Mouse (Mus musculus): ENCODE data around the gene Hsd11b1.

Hsd11b1 gene

GRCm38 (mm10) chr1:193243571-193244193, 20.2 kb downstream of the Hsd11b1 start:
- no peak for DNase-seq (ENCODE audit: low spot score)

DNA sequence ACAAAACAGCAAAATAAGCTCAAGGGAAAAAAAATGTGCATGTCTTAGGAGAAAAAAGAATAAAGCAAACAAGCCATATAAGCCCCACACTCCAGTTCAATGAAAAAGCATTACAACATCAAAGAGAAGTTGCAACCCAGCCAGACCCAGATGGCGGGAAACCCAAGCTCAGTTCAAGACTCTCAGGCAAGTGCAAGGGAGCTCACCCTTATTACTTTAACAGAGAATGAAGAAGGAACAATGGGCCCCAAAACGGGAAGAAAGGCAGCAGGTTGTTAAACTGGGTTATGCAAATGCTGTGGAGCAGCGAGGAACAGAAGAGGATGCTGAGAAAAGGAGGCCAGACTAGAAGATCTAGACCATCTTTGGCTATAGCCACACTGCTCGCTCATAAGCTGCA, 21.0 kb downstream of the Hsd11b1 start:
- DNase-seq (ENCODE audit: low spot score) = no peak

- DNase-seq (ENCODE audit: low spot score) = no peak
These were observed 21.6 kb downstream of the Hsd11b1 start for GRCm38 (mm10) chr1:193242238-193242637.

DNA sequence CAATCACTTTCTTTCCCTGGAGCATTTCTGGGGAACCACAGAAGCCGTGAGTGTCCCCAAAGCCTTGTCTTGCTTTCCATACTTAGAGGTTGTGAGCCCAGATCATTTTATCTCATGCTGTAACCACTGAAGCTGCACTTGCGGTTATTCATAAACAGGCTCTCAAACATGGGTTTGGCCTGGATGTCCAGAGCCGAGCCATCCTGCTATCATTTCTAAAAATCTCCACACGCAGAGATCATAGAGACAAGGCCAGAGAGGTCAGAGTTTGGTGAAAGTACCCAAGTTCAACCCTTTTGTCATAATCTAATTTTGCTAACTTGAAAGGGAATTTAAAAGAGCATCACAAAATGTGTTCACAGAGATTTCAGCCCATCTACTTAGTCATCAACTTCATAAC, 22.4 kb downstream of the Hsd11b1 start:
- no peak for DNase-seq (ENCODE audit: low spot score)

DNA sequence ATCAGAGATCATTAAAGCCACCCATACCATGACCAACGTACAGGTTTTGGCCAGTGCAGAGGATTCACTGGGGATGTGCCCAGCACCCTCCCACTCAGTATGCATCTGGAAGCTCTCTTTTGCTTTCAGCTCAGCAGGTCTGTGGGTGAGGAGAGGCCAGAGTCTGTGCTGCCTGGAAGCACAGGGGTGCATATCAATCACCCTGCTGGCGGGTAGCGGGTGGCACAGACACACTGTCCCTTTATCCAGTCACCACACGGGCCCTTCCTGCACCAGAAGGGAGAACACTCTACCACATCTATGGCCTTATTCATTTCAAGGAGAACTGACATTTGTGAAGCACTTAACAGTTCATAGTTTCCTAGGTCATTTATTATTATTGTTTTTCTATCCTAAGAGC, 25.4 kb downstream of the Hsd11b1 start:
- no peak for DNase-seq (ENCODE audit: low spot score)

DNA sequence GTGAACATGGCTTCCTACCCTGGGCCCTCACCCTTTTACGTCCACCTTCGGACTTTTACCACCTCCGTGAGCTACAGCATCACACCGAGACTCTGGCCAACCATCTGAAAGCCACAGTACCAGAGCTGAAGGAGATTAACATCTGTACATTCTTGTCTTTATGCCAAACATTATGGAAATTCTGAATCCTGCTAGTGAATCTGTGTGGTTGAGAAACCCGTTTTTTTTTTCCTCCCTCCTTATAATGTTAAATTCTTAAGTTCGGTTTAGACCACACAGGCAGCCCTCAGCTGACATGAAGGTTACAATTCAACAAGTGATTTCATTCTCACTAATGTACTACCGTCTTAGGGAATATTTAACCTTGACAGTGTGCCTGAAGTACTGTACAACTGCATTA, 28.9 kb downstream of the Hsd11b1 start:
- no peak for DNase-seq (ENCODE audit: low spot score)

DNA sequence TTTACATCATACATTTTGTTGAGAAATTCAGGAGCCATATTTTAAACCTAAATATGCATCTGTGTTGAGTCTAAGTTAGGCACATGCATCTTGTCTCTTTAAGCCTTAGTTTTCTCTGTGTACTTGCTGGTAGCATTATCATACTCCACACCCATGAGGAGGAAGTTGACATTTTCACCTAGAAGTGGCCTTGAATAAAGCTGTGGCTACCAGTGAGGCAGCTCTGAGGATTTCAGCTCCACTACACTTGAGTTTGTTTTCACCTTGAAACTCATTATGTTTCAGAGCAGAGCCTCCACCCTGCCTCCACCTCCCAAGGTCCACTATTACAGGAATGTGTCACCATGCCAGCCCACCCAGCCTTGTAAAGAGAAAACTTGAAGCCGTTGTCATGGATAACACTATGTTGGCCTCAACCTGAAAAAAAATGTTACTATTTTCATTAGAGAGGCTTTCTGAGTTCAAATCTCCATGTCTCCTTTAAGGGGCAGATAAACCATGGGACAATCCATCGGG, 29.7 kb downstream of the Hsd11b1 start:
- no peak for DNase-seq (ENCODE audit: low spot score)

DNA sequence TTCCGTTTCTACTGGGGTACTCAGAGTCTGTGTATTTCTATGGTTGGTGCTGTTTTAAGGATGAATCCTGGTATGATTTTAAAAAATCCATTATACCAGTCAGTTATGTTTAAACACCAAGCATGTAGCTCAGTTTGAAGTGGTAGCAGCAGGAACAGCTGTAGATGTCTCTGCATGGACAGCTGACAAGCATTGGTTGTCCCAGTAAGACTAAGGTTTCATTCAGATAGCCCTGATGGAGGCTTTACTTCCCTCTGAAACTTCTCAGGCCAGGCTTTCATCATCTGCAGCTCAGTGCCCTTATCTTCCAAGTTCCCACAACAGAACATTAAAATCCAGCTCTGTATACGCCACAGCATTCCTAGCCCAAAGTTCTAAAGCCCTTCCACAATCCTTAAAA, 31.1 kb downstream of the Hsd11b1 start:
- no peak for DNase-seq (ENCODE audit: low spot score)

DNA sequence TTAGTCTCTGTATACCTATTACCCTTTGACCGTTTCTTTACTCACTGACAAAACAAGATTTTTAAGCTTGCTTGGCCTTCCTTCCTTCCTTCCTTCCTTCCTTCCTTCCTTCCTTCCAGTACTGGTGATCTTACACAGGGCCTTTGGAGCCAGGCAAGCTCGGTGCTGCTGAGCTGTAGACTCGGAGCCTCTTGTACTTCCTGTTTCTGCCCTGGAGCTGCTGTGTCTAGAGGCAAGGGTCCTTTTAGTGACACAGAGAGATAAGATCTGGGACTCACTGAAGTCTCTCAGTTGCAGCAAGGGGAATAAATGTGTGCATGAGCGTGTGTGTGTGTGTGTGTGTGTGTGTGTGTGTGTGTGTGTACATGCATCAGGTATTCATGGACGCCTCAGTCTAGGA, 32.9 kb downstream of the Hsd11b1 start:
- DNase-seq (ENCODE audit: low spot score) = no peak

GRCm38 (mm10) chr1:193230531-193230930, 33.3 kb downstream of the Hsd11b1 start:
- no peak for DNase-seq (ENCODE audit: low spot score)

DNA sequence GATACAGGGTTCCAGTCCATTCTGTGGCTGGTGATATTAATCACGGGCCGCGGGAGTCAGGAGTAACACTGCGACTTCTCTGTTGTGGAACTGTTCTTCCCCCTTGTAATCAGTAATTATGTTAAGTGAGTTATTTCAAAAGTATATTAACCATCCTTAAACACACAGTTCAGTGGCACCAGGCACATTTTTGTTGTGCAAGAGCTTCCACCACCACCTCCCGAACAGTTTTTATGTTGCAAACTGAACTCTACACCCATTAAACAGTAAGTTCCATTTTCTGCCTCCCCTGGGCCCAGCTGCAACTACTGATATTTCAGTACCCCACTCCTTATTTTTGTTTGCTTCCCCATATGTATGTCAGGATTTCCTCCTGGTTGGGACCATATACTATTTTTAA, 34.3 kb downstream of the Hsd11b1 start:
- DNase-seq (ENCODE audit: low spot score) = no peak

- no peak for DNase-seq (ENCODE audit: low spot score)
These were observed 36.3 kb downstream of the Hsd11b1 start for GRCm38 (mm10) chr1:193227537-193227936.

GRCm38 (mm10) chr1:193226724-193227522, 37.0 kb downstream of the Hsd11b1 start:
- DNase-seq (ENCODE audit: low spot score) = no peak

DNA sequence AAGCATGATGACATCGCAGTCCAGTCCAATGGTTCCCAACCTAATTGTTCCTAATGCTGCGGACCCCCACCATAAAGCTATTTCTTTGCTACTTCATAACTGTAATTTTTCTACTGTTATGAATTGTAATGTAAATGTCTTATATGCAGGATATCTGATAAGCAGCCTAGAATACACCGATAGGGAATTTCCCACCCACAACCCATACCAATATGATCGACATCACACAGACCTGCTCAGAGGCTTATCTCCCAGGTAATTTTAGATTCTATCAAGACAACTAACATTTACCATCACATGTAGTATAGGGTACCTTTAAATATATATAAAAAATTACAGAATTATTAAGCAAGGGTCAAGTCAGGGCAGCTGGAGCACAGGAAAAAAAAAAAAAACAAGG, 37.8 kb downstream of the Hsd11b1 start:
- no peak for DNase-seq (ENCODE audit: low spot score)

DNA sequence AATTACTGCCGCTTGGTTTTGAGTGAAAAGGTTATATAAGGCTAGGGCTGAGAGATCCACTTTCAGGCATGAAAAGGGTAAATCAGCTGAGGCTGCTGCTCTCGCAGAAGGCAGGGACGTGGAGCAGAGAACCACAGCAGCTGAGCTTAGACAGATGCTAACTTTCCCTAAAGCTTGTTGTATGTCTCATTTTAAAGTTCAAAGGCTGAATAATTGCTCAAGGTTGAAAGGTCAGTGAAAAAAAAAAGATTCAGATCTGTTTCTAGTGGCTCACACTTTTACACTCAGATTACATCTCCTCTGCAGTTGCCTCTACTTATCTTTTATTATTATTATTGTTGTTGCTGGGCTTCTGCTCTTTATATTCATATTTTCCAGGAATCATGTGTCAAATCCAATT, 38.3 kb downstream of the Hsd11b1 start:
- no peak for DNase-seq (ENCODE audit: low spot score)

DNA sequence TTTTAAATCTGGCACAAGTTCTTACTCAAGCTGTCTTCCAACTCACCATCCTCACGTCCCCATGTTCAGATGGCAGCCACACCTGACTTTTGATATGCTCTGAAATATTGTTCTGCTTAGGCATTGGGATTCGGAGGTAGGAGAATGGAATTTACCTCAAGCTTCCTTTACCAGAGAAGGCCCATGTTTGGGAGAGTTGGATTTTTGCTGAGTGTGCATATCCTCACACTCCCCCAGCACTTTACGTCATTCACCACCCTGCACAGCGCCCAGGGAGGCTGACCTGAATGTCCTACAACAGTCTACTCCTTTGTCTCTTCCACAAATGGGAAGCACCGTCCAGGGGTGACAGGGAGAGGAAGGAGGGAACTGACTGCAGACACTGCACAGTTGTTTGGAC, 43.5 kb downstream of the Hsd11b1 start:
- DNase-seq (ENCODE audit: low spot score) = no peak

DNA sequence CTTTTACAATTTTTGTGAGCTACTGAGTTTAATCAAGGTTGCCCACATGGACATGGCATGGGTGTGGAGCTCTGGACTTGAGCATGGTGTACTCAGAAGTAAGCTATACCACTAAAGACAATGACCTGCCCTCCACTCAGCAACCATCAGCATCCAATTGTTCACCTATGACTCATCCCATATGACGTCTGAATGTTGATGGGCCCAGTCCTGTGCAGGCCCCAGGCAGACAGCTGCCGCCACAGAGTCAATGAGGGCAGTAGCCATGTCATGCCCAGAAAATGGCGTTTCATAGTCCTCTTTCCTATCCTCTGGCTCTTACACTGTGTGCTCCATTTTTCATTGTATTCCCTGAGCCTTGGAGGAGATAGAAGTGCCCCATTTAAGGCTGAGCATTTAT, 47.9 kb downstream of the Hsd11b1 start:
- DNase-seq (ENCODE audit: low spot score) = no peak

DNA sequence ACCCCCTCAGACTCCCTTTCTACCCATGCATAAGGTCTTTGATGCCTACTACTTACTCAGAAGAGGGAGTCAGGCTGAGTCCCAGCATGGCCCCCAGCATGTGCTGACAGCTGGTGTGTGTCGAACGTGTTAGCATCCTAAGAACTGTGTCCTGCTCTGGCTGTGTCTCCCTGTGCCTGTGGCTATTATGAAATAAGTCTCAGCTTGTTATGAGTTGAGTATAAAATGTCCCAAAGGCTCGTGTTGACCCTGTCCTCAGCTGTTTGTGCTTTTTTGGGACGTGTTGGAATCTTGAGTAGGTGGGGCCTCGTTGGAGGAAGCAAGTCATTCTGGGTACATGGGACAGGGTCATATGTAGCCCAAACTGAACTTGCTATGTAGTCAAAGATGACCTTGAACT, 49.8 kb downstream of the Hsd11b1 start:
- no peak for DNase-seq (ENCODE audit: low spot score)

- no peak for DNase-seq (ENCODE audit: low spot score)
These were observed 52.5 kb downstream of the Hsd11b1 start for GRCm38 (mm10) chr1:193211371-193211770.

- DNase-seq (ENCODE audit: low spot score) = peak; percentile 72
These were observed 55.7 kb downstream of the Hsd11b1 start for GRCm38 (mm10) chr1:193208178-193208577.

GRCm38 (mm10) chr1:193207503-193207902, 56.4 kb downstream of the Hsd11b1 start, which contains the start of gene Lamb3:
Lamb3 (plus strand) TSS chr1:193207699.
- DNase-seq (ENCODE audit: low spot score) = peak; percentile 47

- no peak for DNase-seq (ENCODE audit: low spot score)
These were observed 58.4 kb downstream of the Hsd11b1 start for GRCm38 (mm10) chr1:193205431-193205830.

DNA sequence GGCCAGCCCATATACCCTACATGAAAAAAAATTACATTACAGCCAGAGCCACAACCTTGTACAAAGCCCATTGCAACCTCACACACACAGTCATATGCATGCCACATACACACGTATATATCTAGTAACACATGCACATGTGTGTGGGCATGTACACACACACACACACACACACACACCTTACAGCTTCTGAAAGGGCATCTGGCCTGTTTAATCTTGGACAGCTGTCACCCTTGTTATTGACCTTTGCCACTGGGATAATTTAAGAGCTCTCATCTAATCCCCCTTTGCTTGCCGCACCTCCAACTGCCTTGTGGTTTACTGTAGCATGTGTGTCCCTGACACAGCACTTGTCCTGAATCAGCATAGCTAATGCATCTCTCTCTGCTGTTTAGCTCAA, 60.1 kb downstream of the Hsd11b1 start:
- DNase-seq (ENCODE audit: low spot score) = no peak

GRCm38 (mm10) chr1:193201383-193201778, 62.5 kb downstream of the Hsd11b1 start, which contains the start of gene Traf3ip3:
Traf3ip3 (minus strand) TSS chr1:193201703.
- DNase-seq (ENCODE audit: low spot score) = peak; percentile 93
